Mouse (Mus musculus): ENCODE data around the gene Ms4a6d.
"Not testable (repeated sequence)": the region's sequence is repeated elsewhere in the genome, so short reads cannot be mapped to it uniquely, and the experiment has no call there.

The Ms4a6d gene

GRCm38 (mm10) chr19:11554726-11555125, 49.9 kb downstream of the Ms4a6d start:
- DNase-seq (ENCODE audit: low read depth), result no peak

GRCm38 (mm10) chr19:11547911-11548310, 56.7 kb downstream of the Ms4a6d start:
- DNase-seq (ENCODE audit: low read depth), result no peak

- not testable (repeated sequence) for DNase-seq (ENCODE audit: low read depth)
Observed at GRCm38 (mm10) chr19:11544383-11544782, 60.3 kb downstream of the Ms4a6d start.

- not testable (repeated sequence) for DNase-seq (ENCODE audit: low read depth)
Observed at GRCm38 (mm10) chr19:11540166-11540821, 64.4 kb downstream of the Ms4a6d start.

GRCm38 (mm10) chr19:11537336-11537735, 67.3 kb downstream of the Ms4a6d start:
- no peak for DNase-seq (ENCODE audit: low read depth)

All from 416B (cell line).